Mouse (Mus musculus): Measurements from ENCODE around the gene Npc2. TPM values are rescaled to one million over a fixed set of nuclear protein-coding genes. Genes with fewer than 3 reads are reported as not detected.
A peak's percentile ranks its signal among the peaks of the same experiment; 100 is the strongest.

The Npc2 gene
- total and polyA plus RNA-seq, 3 experiments, result 73.4 to 98.5 (median 89.0) TPM

GRCm38 (mm10) chr12:84784604-84785381 lies 11.8 kb upstream of the Npc2 start:
- H3K36me3 ChIP-seq (replicated peaks in 1 of 2; ENCODE audit: control insufficient read depth in 1 of 2, insufficient read depth in 1 of 2, low read length in 1 of 2), result no peaks in the 10 kb centered on the region
- H3K9ac ChIP-seq (ENCODE audit: insufficient read depth, low read depth), result no peak overlapping the region
- H3K4me1 ChIP-seq (ENCODE audit: control insufficient read depth in 1 of 2, insufficient read depth in 2 of 2), result peaks cover 5 to 18% of the 10 kb centered on the region in 2 experiments
- DNase-seq (ENCODE audit: extremely low read depth), result peak; percentile 90
- no peaks in the 10 kb centered on the region for H3K79me2 ChIP-seq (replicated peaks; ENCODE audit: control insufficient read depth, extremely low read depth, insufficient read depth, poor library complexity, severe bottlenecking)
- H3K27me3 ChIP-seq (replicated peaks), result no peaks in the 10 kb centered on the region
- no peak overlapping the region for H3K27ac ChIP-seq (ENCODE audit: insufficient read depth, low read depth)
- in situ Hi-C loops (cut with MboI; ENCODE audit: low pct_ligation_motif_present, low pct_unique_long_range_greater_than_20kb, low sequenced_read_pairs) (no loop called here), dilution Hi-C loops (cut with MboI; ENCODE audit: extremely low pct_ligation_motif_present, extremely low pct_unique_long_range_greater_than_20kb, low sequenced_read_pairs) (no loop called here)
- peak overlapping the region; percentile 23; the same call in 1 of the 2 replicates for H3K4me2 ChIP-seq (ENCODE audit: insufficient read depth, low read depth, poor library complexity, severe bottlenecking)
- H3K9me3 ChIP-seq (replicated peaks; ENCODE audit: low read length), result no peaks in the 10 kb centered on the region
- TF ChIP-seq SIN3A (IDR thresholded peaks at IDR 0.05; ENCODE audit: low read length) (peak; percentile 53; the same call in 1 of the 2 replicates), ZC3H11A (IDR thresholded peaks at IDR 0.05; ENCODE audit: low read depth, low read length) (peak; percentile 19; the same call in 1 of the 2 replicates), CTCF (conservative IDR thresholded peaks at IDR 0.05 in 1 of 2, IDR thresholded peaks at IDR 0.05 in 1 of 2; ENCODE audit: low read depth in 2 of 2, low read length in 2 of 2) (peak; percentile 81 to 96), MYC (IDR thresholded peaks at IDR 0.05; ENCODE audit: low read depth, low read length) (0 out of 2 replicates have a peak, but pooled peaks have one; percentile 67), RAD21 (IDR thresholded peaks at IDR 0.05; ENCODE audit: low read depth, low read length) (peak; percentile 85), TCF12 (IDR thresholded peaks at IDR 0.05; ENCODE audit: low read depth, low read length) (peak; percentile 41; the same call in 1 of the 2 replicates), GABPA (IDR thresholded peaks at IDR 0.05; ENCODE audit: insufficient replicate concordance, low read depth, low read length) (no peak), NRF1 (IDR thresholded peaks at IDR 0.05; ENCODE audit: low read depth, low read length) (no peak), USF2 (conservative IDR thresholded peaks at IDR 0.05; ENCODE audit: low read depth, low read length) (no peak), ELF1 (IDR thresholded peaks at IDR 0.05; ENCODE audit: low read depth, low read length) (no peak), MXI1 (IDR thresholded peaks at IDR 0.05; ENCODE audit: low read depth, low read length) (peak; percentile 77), IRF4 (IDR thresholded peaks at IDR 0.05; ENCODE audit: low read depth, low read length) (peak; percentile 65), SMC3 (IDR thresholded peaks at IDR 0.05; ENCODE audit: low read depth, low read length) (peak; percentile 86), ZMIZ1 (IDR thresholded peaks at IDR 0.05; ENCODE audit: low read depth, low read length) (no peak), MAZ (IDR thresholded peaks at IDR 0.05; ENCODE audit: low read depth, low read length) (peak; percentile 50; the same call in 1 of the 2 replicates), HCFC1 (IDR thresholded peaks at IDR 0.05; ENCODE audit: low read depth, low read length) (peak; percentile 13; the same call in 1 of the 2 replicates), POLR2A (IDR thresholded peaks at IDR 0.05; ENCODE audit: low read depth, low read length) (no peak), MAX (IDR thresholded peaks at IDR 0.05; ENCODE audit: low read length) (peak; percentile 62; the same call in 1 of the 2 replicates), JUND (conservative IDR thresholded peaks at IDR 0.05; ENCODE audit: low read depth, low read length) (no peak), CHD1 (IDR thresholded peaks at IDR 0.05; ENCODE audit: low read depth, low read length) (no peak), MEF2A (IDR thresholded peaks at IDR 0.05; ENCODE audit: borderline replicate concordance, low read depth, low read length) (peak; percentile 28; the same call in 1 of the 2 replicates)
- no peak overlapping the region for H3K4me3 ChIP-seq (replicated peaks in 1 of 3; ENCODE audit: low read depth in 2 of 3, low read length in 2 of 3, poor library complexity in 1 of 3)

Measured in CH12.LX (cell line).